Mouse (Mus musculus) stomach, postnatal 0 days (tissue): Measurements from ENCODE around the gene Kmt2a. TPM values are rescaled to one million over a fixed set of nuclear protein-coding genes. Genes with fewer than 3 reads are reported as not detected.

ENCODE experiments used
- ATAC-seq: fragments of 200-750 bp; cut with Nextera tagmentation; 2 replicates; pipeline ENCODE4 v1.8.0; 2017; ENCODE audit not compliant: low FRiP score, low TSS enrichment
- DNase-seq: peaks from one replicate; pipeline ENCODE4 v3.0.0-alpha.2; 2016; ENCODE audit warnings: low spot score
- H3K27ac ChIP-seq: fragments of 300-500 bp; sonication (generic); replicated peaks from 2 replicates; pipeline ENCODE4 v1.5.1; 2014; ENCODE audit warnings: mild to moderate bottlenecking, control low read depth
- H3K27me3 ChIP-seq: fragments of 300-500 bp; sonication (generic); 2 replicates; pipeline ENCODE4 v1.6.1; 2014; ENCODE audit warnings: low read length; ENCODE audit not compliant: control insufficient read depth, insufficient read depth
- H3K36me3 ChIP-seq: fragments of 300-500 bp; sonication (generic); 2 replicates; pipeline ENCODE4 v1.6.1; 2014; ENCODE audit warnings: low read length, mixed read lengths; ENCODE audit not compliant: control insufficient read depth, insufficient read depth
- H3K4me1 ChIP-seq: fragments of 300-500 bp; sonication (generic); replicated peaks from 2 replicates; pipeline ENCODE4 v1.6.1; 2014; ENCODE audit warnings: antibody characterized with exemption; ENCODE audit not compliant: control insufficient read depth, insufficient read depth
- H3K4me2 ChIP-seq: fragments of 300-500 bp; sonication (generic); replicated peaks from 2 replicates; pipeline ENCODE4 v1.6.1; 2014; ENCODE audit warnings: low read depth, mild to moderate bottlenecking, control low read depth, moderate library complexity
- H3K4me3 ChIP-seq: fragments of 300-500 bp; sonication (generic); 2 replicates; pipeline ENCODE4 v1.5.1; 2014; ENCODE audit warnings: low read depth, low read length, control low read depth
- H3K9ac ChIP-seq: fragments of 300-500 bp; sonication (generic); 2 replicates; pipeline ENCODE4 v1.6.1; 2014; ENCODE audit warnings: mild to moderate bottlenecking, low read length, control low read depth, mixed read lengths
- H3K9me3 ChIP-seq: fragments of 300-500 bp; sonication (generic); 2 replicates; pipeline ENCODE4 v1.6.1; 2016; ENCODE audit warnings: low read length; ENCODE audit not compliant: control insufficient read depth
- CTCF ChIP-seq: IDR thresholded peaks from 2 replicates; pipeline ENCODE4 v1.5.1; 2016; ENCODE audit warnings: antibody characterized with exemption, low read depth, mild to moderate bottlenecking, moderate library complexity
- EP300 ChIP-seq: optimal IDR thresholded peaks from 2 replicates; pipeline ENCODE3; 2016; ENCODE audit warnings: antibody characterized with exemption
- WGBS: fragments of 180-500 bp; shearing (Covaris S2); extraction: QIAGEN DNeasy Blood & Tissue Kit; methylation state at CpG from one replicate; pipeline ENCODE4 v1.1.7; 2014; 5-methylcytosine and 5-hydroxymethylcytosine counted together
- polyA plus RNA-seq: library from polyadenylated mRNA; unstranded; fragments of >200 nt; fragmentation: Nextera tagmentation; extraction: Ambion mirVana; gene quantifications from 2 replicates; pipeline ENCODE4 v1.2.1, GENCODE M21; 2015

The Kmt2a gene
- polyA plus RNA-seq, 1 experiment from 2014 or later: 4.3 TPM

DNA sequence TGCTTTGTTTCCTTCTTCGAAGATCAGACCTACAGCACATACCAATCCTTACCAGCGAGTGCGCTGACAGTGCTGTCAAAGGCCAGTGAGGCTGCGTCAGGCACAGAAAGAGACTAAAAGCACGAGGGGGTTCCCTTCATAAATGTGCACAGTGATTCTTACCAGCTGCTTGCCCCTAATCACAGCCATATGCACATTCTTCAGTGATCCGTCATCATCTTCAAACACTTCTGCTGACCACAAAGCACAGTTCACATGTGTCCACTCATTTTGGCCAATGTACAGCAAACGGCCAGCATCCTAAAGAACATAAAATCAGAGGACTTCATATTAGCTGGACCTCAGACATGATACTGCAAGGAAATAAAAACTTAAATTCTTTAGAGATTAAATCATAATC, 54.4 kb downstream of the Kmt2a start:
- Histone ChIP-seq H3K9me3 (no peaks in the 10 kb centered on the region), H3K4me3 (no peak overlapping the region), H3K4me1 (no peaks in the 10 kb centered on the region), H3K27ac (no peak overlapping the region), H3K4me2 (no peak overlapping the region), H3K36me3 (peaks cover 59% of the 10 kb centered on the region), H3K9ac (no peak overlapping the region), H3K27me3 (no peaks in the 10 kb centered on the region)
- WGBS: 79% methylated on average over 7 of the region's 7 CpGs
- DNase-seq: no peak
- ATAC-seq: no peak
- TF ChIP-seq EP300 (no peak), CTCF (no peak)

DNA sequence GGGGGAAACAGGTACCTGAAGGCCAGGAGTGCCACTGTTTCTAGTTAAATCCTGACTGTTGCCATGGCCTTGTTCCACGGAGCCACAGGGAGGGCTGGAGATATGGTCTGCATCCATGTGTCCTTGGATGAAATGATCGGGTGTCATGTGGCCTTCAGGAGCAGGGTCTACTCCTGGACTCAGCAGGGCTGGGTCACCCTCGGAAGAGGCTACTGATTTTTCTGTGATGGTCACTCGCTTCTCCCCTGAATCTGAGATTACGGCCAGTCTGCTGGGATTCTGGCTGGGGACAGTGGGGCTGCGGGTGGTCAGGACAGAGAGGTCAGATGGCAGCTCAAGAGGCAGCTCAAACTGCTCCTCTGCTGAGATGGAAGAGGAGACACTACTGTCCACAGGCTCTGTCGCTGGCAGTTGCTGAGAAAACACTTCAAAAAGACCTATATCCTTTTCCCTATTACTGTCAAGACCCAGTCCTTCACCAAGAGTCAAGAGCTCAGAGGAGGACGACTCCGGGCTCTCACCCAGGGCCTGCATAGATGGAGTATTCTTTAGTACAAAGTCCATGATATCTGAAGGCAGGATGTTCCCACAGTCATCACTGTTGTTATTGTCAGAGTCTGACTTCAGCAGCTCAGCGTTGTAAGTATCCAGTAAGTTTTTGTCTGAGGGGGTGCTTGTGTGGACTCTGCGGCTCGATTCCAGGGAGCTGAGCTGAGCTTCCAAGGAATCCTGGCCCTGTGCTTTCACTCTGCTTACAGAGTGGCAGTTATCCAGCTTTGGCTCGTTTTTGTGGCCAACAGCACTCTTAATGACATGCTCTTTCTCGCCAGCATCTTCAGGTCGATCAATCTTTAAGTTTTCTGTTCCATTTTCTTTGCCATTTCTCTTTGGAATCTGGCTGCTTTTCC, 60.9 kb downstream of the Kmt2a start:
- Histone ChIP-seq H3K4me3 (no peak overlapping the region), H3K4me1 (no peaks in the 10 kb centered on the region), H3K27me3 (no peaks in the 10 kb centered on the region), H3K36me3 (peaks cover 72% of the 10 kb centered on the region), H3K4me2 (no peak overlapping the region), H3K9ac (no peak overlapping the region), H3K27ac (no peak overlapping the region), H3K9me3 (no peaks in the 10 kb centered on the region)
- ATAC-seq (no peak), DNase-seq (no peak)
- TF ChIP-seq CTCF: no peak
- no peak for TF ChIP-seq EP300
- 83% methylated on average over 15 of the region's 15 CpGs for WGBS

DNA sequence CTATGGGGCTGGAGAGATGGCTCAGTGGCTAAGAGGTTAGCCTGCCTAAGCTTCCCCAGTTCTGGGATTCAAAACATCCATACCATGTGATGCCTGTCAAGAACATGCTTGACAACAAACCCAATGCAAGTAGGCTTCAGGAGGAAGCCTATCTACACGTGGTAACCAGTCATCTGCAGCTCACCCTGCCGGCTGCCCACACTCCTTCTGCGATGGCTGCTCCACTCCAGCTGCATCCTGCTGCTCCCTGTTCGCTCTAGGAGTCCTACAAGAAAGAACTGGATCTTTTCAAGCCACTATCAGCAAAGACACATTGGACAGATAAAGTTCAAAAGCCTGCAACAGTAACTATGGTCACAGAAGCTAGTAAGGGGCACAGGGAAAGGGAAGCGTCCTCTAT, 63.6 kb downstream of the Kmt2a start:
- DNase-seq (no peak), ATAC-seq (no peak)
- WGBS: 83% methylated on average over 5 of the region's 5 CpGs
- H3K9ac ChIP-seq: no peak overlapping the region
- H3K4me2 ChIP-seq: no peak overlapping the region
- H3K27ac ChIP-seq: no peak overlapping the region
- no peak overlapping the region for H3K4me3 ChIP-seq
- H3K36me3 ChIP-seq: peaks cover 68% of the 10 kb centered on the region
- no peaks in the 10 kb centered on the region for H3K27me3 ChIP-seq
- H3K4me1 ChIP-seq: no peaks in the 10 kb centered on the region
- TF ChIP-seq EP300 (no peak), CTCF (no peak)
- H3K9me3 ChIP-seq: no peaks in the 10 kb centered on the region

DNA sequence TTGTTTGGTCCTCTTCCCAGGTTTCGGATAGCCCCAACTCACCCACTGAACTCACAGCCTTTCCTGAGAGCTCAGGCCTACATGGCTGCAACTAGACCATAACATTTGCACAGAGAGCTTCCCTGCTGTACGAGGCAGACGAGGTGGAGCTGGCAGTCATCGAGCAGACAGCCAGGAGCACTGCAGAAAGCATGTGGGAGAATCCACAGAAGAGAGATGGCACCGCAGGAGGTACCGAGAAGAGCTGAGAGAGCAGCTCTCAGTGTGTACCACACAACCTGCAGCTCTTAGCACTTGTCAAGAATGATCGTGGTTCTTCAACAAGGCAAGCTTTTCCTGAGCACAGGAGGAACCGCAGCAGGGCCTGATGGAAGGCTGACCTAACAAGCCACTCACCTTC, 66.9 kb downstream of the Kmt2a start:
- no peaks in the 10 kb centered on the region for H3K27me3 ChIP-seq
- no peak overlapping the region for H3K9ac ChIP-seq
- peaks cover 64% of the 10 kb centered on the region for H3K36me3 ChIP-seq
- ATAC-seq (no peak), DNase-seq (no peak)
- no peak overlapping the region for H3K4me3 ChIP-seq
- no peak overlapping the region for H3K4me2 ChIP-seq
- H3K9me3 ChIP-seq: no peaks in the 10 kb centered on the region
- H3K27ac ChIP-seq: no peak overlapping the region
- no peak for TF ChIP-seq EP300
- TF ChIP-seq CTCF: no peak
- WGBS: 91% methylated on average over 8 of the region's 8 CpGs
- no peaks in the 10 kb centered on the region for H3K4me1 ChIP-seq

DNA sequence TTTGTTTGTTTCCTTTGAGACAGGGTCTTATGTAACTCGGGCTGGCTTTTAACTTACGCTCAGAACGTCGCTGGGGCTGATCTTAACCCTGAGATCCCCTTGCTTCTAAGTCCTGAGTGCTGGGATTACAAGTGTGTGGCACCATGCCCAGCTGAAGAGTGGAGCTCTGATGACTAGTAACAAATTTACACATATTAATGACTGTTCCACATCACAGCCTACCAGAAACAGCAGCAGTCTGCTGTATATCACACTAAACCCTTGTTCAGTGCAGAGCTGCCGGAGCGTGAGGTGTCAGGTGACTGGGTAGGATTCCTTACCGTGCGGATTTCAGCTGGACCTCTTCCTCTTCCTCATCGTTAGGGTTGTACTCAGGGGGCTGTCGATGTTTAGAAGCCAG, 70.8 kb downstream of the Kmt2a start:
- Histone ChIP-seq H3K4me1 (no peaks in the 10 kb centered on the region), H3K27me3 (no peaks in the 10 kb centered on the region), H3K36me3 (peaks cover 61% of the 10 kb centered on the region), H3K27ac (no peak overlapping the region), H3K9me3 (no peaks in the 10 kb centered on the region), H3K4me3 (no peak overlapping the region), H3K9ac (no peak overlapping the region), H3K4me2 (no peak overlapping the region)
- 86% methylated on average over 10 of the region's 10 CpGs for WGBS
- ATAC-seq (no peak), DNase-seq (no peak)
- TF ChIP-seq EP300: no peak
- no peak for TF ChIP-seq CTCF

DNA sequence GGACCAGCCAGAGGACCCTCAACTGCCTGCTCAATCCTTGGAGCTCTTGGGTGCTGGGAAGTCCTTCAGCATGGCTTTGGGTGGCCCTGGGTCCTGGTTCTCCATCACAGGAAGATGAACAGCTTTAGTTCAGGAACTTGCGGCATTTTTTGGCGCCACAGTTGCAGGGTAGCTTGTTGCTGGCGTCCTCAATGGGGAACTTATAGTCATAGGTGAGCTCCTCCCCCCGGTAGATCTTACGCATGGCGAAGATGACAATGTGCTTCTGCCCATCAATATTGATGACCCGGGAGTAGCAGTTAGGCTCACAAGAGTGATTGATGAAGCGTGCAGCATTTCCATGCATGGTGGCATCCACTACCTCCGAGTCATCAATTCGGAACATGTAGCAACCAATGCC, 73.3 kb downstream of the Kmt2a start:
- no peak overlapping the region for H3K9ac ChIP-seq
- 88% methylated on average over 10 of the region's 10 CpGs for WGBS
- DNase-seq (no peak), ATAC-seq (no peak)
- no peak for TF ChIP-seq CTCF
- TF ChIP-seq EP300: no peak
- peaks cover 44% of the 10 kb centered on the region for H3K36me3 ChIP-seq
- no peak overlapping the region for H3K4me3 ChIP-seq
- H3K27me3 ChIP-seq: no peaks in the 10 kb centered on the region
- H3K9me3 ChIP-seq: no peaks in the 10 kb centered on the region
- no peak overlapping the region for H3K4me2 ChIP-seq
- H3K27ac ChIP-seq: no peak overlapping the region
- no peaks in the 10 kb centered on the region for H3K4me1 ChIP-seq
